Mouse (Mus musculus) forebrain, embryonic 10.5 days (tissue): Measurements from ENCODE around the gene Gm45233. TPM values are rescaled to one million over a fixed set of nuclear protein-coding genes. Genes with fewer than 3 reads are reported as not detected.

Experiments used
- DNase-seq: peaks from one replicate; pipeline ENCODE4 v3.0.0-alpha.2; 2017; ENCODE audit warnings: low spot score; ENCODE audit errors: extremely low spot score
- H3K27ac ChIP-seq: fragments of 300-500 bp; sonication (generic); 2 replicates; pipeline ENCODE4 v1.5.1; 2016; ENCODE audit warnings: mild to moderate bottlenecking
- H3K27me3 ChIP-seq: fragments of 300-500 bp; sonication (generic); 2 replicates; pipeline ENCODE4 v1.6.1; 2016; ENCODE audit warnings: mild to moderate bottlenecking; ENCODE audit not compliant: poor library complexity, severe bottlenecking
- H3K36me3 ChIP-seq: fragments of 300-500 bp; sonication (generic); replicated peaks from 2 replicates; pipeline ENCODE4 v1.6.1; 2016; ENCODE audit warnings: mild to moderate bottlenecking, moderate library complexity
- H3K4me1 ChIP-seq: fragments of 300-500 bp; sonication (generic); 2 replicates; pipeline ENCODE4 v1.6.1; 2016
- H3K4me3 ChIP-seq: fragments of 300-500 bp; sonication (generic); 2 replicates; pipeline ENCODE4 v1.5.1; 2016; ENCODE audit warnings: mild to moderate bottlenecking, moderate library complexity
- H3K9me3 ChIP-seq: fragments of 300-500 bp; sonication (generic); 2 replicates; pipeline ENCODE4 v1.6.1; 2016; ENCODE audit warnings: mild to moderate bottlenecking, moderate library complexity
- WGBS: fragments of 180-500 bp; shearing (Covaris S2); methylation state at CpG from one replicate; pipeline ENCODE4 v1.1.7; 2016; 5-methylcytosine and 5-hydroxymethylcytosine counted together
- polyA plus RNA-seq: library from polyadenylated mRNA; unstranded; fragments of >200 nt; fragmentation: Nextera tagmentation; extraction: Ambion mirVana; gene quantifications from 2 replicates; pipeline ENCODE4 v1.2.1, GENCODE M21; 2016

Gm45233 gene
- polyA plus RNA-seq, 1 experiment from 2014 or later: 0.50 TPM

DNA sequence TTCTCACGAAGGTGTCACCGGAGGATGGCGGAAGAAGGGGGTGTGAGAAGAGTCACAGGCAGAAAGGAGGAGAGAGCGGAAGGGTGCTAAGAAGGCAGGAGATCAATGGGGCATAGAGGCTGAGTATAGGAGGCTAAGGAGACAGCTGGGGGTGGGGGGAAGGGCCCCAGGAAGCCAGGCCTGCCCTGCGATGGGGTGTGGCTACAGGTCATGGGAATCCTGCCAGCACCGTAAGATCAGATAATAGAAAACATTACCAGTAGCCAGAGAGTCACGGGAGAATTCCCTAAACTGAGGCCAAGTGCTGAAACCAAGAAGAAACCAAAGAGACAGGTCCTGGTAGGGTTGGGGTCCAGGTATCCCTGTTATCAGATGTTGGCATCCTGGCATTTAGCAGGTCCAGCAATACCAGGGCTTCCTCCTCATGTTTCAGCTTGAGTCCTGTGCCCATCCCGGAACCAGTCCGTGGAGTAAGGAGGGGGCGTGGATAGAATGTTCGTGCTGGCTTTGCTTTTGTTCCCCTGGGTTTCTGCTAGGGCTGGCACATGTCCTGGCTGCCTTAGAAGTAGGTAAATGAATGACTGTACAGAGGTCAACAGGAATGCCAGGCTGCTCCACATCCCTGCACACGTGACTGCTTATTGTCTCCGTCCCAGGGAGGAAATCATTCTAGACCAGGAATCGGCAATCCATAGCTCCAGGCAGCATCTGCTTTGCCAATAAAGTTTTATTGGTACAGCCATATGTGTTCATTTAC, 9.8 kb downstream of the Gm45233 start:
- no peak overlapping the region for H3K27ac ChIP-seq
- DNase-seq: no peak
- H3K4me1 ChIP-seq: no peaks in the 10 kb centered on the region
- no peak overlapping the region for H3K4me3 ChIP-seq
- peaks cover 66% of the 10 kb centered on the region for H3K36me3 ChIP-seq
- no peaks in the 10 kb centered on the region for H3K9me3 ChIP-seq
- WGBS: 96% methylated on average over 14 of the region's 14 CpGs
- H3K27me3 ChIP-seq: no peaks in the 10 kb centered on the region

DNA sequence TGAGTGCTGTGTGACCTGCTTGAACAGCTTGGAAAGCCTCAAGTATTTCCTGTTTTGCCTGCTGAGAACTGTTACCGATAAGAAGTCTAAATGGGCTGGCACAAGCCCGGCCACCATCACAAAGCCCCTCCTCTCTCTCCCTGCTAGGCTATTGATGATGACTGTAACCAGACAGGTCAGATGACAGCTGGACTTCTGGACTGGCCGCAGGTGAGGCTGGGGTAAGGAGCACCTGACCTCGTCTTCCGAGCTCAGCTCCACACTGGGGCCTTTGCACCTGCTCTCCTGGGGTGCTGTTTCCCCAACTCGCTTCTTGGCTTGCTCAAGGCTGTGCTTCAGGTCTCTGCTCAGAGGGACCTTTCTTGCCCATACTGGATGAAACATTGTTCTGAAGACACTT, 10.4 kb downstream of the Gm45233 start:
- H3K4me3 ChIP-seq: no peak overlapping the region
- DNase-seq: no peak
- no peaks in the 10 kb centered on the region for H3K27me3 ChIP-seq
- no peaks in the 10 kb centered on the region for H3K4me1 ChIP-seq
- H3K36me3 ChIP-seq: peaks cover 66% of the 10 kb centered on the region
- no peaks in the 10 kb centered on the region for H3K9me3 ChIP-seq
- H3K27ac ChIP-seq: no peak overlapping the region
- 93% methylated on average over 6 of the region's 6 CpGs for WGBS

DNA sequence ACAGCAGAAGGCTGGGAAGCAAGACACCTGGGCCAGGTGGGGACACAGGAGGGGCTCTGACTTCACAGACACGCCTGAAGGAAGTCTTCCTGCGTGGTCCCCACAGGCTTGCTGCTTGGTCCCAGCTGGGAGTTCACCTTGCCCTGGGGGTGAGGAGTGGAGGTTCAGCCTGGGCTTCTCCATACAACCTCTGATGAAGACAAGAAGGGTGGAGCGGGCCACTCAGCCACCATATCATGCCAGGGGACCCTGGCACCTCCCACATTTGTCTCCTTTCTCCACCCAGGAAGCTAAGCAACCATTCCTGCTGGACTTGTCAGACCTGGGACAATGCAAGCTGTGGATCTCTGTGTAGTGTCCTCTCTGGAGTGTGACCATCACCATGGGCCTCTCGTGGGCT, 18.9 kb downstream of the Gm45233 start, which contains the start of gene Vsig10l:
Gene Vsig10l, plus strand, starts transcription at position 301 of the 400 bp plus-strand sequence.
- peaks cover 2% of the 10 kb centered on the region for H3K36me3 ChIP-seq
- H3K4me3 ChIP-seq: no peak within 1 kb of the TSS
- peaks cover 19% of the 10 kb centered on the region for H3K4me1 ChIP-seq
- no peak within 1 kb of the TSS for H3K27ac ChIP-seq
- peaks cover 49% of the 10 kb centered on the region for H3K27me3 ChIP-seq
- no peaks in the 10 kb centered on the region for H3K9me3 ChIP-seq
- WGBS: 69% methylated on average over 4 of the region's 4 CpGs
- no peak for DNase-seq

DNA sequence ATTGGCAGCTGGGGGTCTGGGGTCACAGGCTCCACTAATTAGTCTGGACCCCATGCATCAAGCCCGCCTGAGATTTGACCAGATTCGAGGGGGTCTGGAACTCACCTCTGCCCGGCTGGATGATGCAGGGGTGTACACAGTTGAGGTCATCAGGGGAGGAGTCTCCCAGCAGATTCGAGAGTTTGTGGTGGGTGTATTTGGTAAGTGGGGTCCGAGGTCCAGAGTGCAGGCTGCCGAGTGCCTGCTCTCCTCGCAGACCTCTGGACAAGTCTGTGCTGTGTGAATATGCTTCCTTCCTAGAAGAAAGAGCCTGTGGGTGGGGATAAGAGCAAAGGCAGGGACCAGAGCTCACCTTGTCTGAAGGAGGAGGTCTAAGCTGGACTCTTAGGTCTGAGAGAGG, 20.0 kb downstream of the Gm45233 start:
- Histone ChIP-seq H3K36me3 (no peaks in the 10 kb centered on the region), H3K27me3 (peaks cover 49% of the 10 kb centered on the region), H3K4me1 (peaks cover 19% of the 10 kb centered on the region), H3K9me3 (no peaks in the 10 kb centered on the region), H3K4me3 (no peak overlapping the region), H3K27ac (no peak overlapping the region)
- WGBS: 90% methylated on average over 7 of the region's 7 CpGs
- DNase-seq: no peak

DNA sequence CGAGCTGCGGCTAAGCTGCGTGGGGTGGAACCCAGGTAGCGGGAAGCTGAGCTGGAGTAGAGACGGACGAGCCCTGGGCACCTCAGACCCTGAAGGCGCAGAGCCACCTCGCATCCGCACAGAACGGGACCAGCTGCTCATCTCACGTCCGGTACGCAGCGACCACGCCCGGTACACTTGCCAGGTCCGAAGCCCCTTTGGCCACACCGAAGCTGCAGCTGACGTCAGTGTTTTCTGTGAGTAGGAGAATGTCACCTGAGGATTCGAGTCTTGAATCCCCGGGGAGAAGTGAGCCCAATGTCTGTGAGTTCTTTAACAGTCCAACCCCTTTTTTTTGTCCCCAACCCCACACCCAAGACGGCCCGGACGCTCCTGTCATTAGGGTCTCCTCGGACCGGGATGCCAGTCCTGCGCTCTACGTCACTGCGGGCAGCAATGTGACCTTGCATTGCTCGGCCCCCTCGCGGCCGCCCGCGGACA, 21.0 kb downstream of the Gm45233 start:
- H3K27ac ChIP-seq: peak overlapping the region; percentile 62; the same call in 1 of the 2 replicates
- 8% methylated on average over 35 of the region's 35 CpGs for WGBS
- no peaks in the 10 kb centered on the region for H3K36me3 ChIP-seq
- H3K4me1 ChIP-seq: peaks cover 19% of the 10 kb centered on the region
- peak; percentile 22 for DNase-seq
- no peaks in the 10 kb centered on the region for H3K9me3 ChIP-seq
- peaks cover 49% of the 10 kb centered on the region for H3K27me3 ChIP-seq
- H3K4me3 ChIP-seq: peak overlapping the region; percentile 59

DNA sequence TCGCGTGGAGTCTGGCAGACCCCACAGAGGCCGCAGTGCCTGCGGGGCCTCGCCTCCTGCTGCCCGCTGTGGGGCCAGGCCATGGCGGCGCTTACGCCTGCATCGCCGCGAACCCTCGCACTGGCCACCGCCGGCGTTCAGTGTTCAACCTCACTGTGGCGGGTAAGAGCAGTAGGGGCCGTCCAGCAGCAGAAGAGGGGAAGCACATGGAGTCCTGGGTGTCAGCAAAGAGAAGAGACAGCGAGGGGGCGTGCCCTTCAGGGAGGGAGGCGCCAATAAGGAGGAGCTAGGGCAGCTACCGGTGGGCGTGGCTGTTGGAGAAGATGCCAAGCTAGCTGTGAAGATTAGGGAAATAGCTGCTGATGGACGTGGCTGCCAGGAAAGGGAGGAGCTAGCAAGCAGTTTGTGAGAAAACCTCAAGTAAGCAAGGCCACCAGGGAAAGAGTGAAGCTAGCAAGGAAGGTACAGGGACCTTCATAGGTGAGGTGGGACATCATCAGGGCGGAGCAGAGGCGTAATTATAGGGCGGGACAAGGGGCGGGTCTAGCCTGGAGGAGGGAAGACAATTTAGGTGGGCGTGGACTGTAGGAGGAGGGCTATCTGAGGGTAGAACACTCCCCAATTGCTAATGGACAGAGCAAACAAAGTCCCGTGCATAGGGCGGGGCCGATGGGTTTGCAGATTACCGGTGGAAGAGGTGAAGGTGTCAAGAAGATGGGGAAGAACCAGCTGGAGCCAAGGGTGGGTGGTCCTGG, 21.6 kb downstream of the Gm45233 start:
- Histone ChIP-seq H3K27ac (peak overlapping the region; percentile 62; the same call in 1 of the 2 replicates), H3K9me3 (no peaks in the 10 kb centered on the region), H3K36me3 (no peaks in the 10 kb centered on the region), H3K27me3 (peaks cover 49% of the 10 kb centered on the region), H3K4me1 (peaks cover 19% of the 10 kb centered on the region), H3K4me3 (peak overlapping the region; percentile 59)
- DNase-seq: peak; percentile 85
- under 1% methylated on average over 33 of the region's 33 CpGs for WGBS

DNA sequence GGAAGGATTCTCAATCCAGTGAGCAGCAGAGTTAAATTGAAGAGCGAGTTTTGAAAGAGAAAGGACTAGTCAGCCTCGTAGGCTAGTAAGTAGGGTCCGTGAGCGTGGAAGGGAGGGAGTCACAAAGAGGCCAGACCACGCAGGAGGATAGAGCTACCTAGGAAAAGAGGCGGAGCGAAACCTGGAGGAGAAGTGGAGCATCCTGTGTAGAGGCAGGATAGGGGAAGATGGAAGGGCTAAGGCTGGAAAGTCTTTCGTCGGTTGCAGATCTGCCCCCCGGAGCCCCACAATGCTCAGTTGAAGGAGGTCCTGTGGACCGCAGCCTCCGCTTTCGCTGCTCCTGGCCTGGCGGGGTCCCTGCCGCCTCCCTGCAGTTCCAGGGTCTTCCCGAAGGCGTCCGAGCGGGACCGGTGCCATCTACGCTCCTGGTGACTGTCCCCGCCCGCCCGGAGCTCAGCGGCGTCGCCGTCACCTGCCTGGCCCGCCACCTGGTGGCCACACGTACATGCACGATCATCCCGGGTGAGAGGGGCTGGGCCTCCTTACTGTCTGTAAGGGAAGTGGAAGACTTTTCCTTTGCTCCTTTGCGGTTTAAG, 22.3 kb downstream of the Gm45233 start:
- H3K27ac ChIP-seq: peak overlapping the region; percentile 36; the same call in 1 of the 2 replicates
- WGBS: 1% methylated on average over 33 of the region's 33 CpGs
- peaks cover 49% of the 10 kb centered on the region for H3K27me3 ChIP-seq

DNA sequence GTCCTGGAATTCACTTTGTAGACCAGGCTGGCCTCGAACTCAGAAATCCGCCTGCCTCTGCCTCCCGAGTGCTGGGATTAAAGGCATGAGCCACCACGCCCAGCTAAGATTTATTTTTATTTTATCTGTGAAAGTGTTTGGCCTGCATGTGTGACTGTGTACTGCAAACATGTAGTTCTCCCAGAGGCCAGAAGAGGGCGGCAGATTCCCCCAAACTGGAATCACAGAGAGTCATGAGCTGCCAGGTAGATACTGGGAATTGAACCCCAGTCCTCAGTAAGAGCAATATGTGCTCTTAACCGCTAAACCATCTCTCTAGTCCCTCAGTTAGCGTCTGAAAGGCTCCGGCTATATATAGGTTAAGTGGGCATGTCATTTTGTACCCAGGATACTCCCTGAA, 26.4 kb downstream of the Gm45233 start:
- Histone ChIP-seq H3K4me1 (peaks cover 14% of the 10 kb centered on the region), H3K9me3 (no peaks in the 10 kb centered on the region), H3K27me3 (peaks cover 34% of the 10 kb centered on the region), H3K36me3 (no peaks in the 10 kb centered on the region), H3K4me3 (no peak overlapping the region), H3K27ac (no peak overlapping the region)
- 48% methylated on average over 8 of the region's 8 CpGs for WGBS
- DNase-seq: peak; percentile 59

More for the DNA sequence above, 22.3 kb downstream of the Gm45233 start:
- H3K36me3 ChIP-seq: no peaks in the 10 kb centered on the region
- peak; percentile 79 for DNase-seq
- peaks cover 19% of the 10 kb centered on the region for H3K4me1 ChIP-seq
- H3K9me3 ChIP-seq: no peaks in the 10 kb centered on the region
- H3K4me3 ChIP-seq: peak overlapping the region; percentile 59

DNA sequence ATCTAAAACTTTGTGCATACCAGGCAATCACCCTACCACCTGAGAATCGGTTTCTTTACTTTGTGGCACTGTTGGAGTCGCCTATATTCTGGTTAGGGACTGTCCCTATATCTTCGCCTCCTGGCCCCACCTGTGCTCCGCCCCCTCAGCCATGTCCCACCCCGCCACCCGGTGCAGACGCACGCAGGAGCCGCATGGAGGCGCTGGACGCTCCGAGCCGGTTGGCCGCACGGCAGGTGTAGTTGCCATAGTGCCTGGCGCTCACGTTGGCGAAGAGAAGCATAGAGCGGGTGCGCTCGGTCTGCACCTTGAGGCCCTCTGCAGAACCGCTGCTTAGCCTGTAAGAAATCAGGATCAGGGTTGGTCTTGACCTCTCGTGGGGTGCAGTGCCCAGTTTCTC, 31.8 kb downstream of the Gm45233 start:
- no peak overlapping the region for H3K4me3 ChIP-seq
- no peaks in the 10 kb centered on the region for H3K9me3 ChIP-seq
- H3K27ac ChIP-seq: no peak overlapping the region
- no peaks in the 10 kb centered on the region for H3K36me3 ChIP-seq
- WGBS: 4% methylated on average over 23 of the region's 23 CpGs
- DNase-seq: no peak
- H3K27me3 ChIP-seq: peaks cover 54% of the 10 kb centered on the region
- peaks cover 18% of the 10 kb centered on the region for H3K4me1 ChIP-seq

DNA sequence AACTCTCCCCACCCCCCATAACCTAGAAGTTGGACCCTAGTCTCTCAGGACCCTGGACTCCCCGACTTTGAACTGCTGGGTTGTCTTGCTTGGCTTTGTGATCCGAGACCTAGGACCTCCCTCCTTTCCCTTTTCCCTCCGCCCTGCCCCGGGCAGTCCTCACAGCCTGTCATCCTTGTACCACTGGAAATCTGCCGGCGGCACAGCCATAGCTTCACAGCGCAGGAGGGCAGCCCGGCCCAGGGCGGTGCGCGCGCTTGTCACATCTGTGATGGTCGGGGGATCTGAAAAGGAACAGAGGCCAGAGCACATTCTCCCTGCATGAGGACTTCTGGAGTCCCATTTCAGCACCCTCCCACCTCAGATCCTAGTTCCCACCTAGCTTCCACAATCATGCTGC, 32.4 kb downstream of the Gm45233 start:
- 4% methylated on average over 13 of the region's 13 CpGs for WGBS
- Histone ChIP-seq H3K4me1 (peaks cover 18% of the 10 kb centered on the region), H3K36me3 (no peaks in the 10 kb centered on the region), H3K9me3 (no peaks in the 10 kb centered on the region), H3K27ac (no peak overlapping the region), H3K4me3 (no peak overlapping the region), H3K27me3 (peaks cover 54% of the 10 kb centered on the region)
- no peak for DNase-seq

DNA sequence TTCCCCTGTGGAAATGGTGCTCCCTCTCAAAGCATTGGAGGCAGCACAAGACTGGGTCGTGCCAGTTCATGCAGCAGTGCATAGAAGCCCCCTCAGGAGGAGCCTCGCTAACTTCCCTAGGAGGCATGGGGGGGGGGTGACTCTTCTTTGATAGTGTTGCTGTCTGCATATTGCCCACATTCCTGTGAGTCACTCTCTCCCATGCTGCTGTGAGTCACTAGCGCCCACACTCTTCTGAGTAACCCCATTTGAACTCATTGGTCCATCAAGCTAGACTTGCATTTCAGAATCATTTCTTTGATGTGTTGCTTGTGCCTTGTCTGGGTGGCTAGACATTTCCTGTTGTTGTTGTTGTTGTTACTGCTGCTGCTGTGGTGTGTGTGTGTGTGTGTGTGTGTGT, 37.3 kb downstream of the Gm45233 start:
- 80% methylated on average over 3 of the region's 3 CpGs for WGBS

DNA sequence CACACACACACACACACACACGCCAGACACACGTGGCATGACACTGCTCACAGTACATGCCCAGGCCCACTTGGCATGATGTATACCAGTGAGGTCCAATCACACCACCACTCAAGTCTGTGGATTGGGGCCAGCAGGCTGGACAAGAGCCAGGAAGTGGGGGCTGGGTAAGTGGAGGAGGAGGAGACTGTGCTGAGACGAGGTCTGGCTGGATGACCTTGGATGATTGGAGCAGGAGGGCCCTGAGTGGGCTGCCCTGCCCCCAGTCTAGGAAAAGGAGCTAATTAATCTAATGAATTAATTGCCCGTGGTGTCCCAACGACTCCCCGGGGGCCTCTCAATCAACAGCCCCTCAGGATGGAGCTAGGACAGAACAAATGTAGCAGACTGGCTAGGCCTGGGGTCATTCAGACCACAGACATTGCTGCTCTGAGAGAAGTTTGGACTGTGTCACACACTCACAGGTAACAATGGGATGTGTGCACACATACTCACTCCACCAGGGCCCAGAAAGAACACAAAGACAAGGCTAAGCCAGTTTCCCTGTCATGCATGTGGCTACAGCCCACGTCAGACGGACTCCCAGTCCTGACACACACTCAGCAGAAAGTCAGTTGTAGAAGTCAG, 38.3 kb downstream of the Gm45233 start:
- Histone ChIP-seq H3K36me3 (no peaks in the 10 kb centered on the region), H3K9me3 (no peaks in the 10 kb centered on the region), H3K27ac (no peak overlapping the region), H3K27me3 (peaks cover 24% of the 10 kb centered on the region), H3K4me1 (peaks cover 15% of the 10 kb centered on the region), H3K4me3 (no peak overlapping the region)
- WGBS: 73% methylated on average over 8 of the region's 8 CpGs
- no peak for DNase-seq

More for the DNA sequence above, 37.3 kb downstream of the Gm45233 start:
- H3K4me3 ChIP-seq: no peak overlapping the region
- H3K4me1 ChIP-seq: peaks cover 23% of the 10 kb centered on the region
- no peaks in the 10 kb centered on the region for H3K9me3 ChIP-seq
- H3K36me3 ChIP-seq: no peaks in the 10 kb centered on the region
- DNase-seq: no peak
- H3K27ac ChIP-seq: no peak overlapping the region
- H3K27me3 ChIP-seq: peaks cover 34% of the 10 kb centered on the region
